ENCODE assay signal across 11 mouse cellular contexts in genomic region chrX:143462632-143463031, GRCm38 (mm10). TPM values are rescaled to one million over a fixed set of nuclear protein-coding genes. Genes with fewer than 3 reads are reported as not detected.
A peak's percentile ranks its signal among the peaks of the same experiment; 100 is the strongest.
DNase-seq lines count a peak whose midpoint lies in the region; ATAC-seq and TF ChIP-seq lines count a peak whose summit lies in the region.
"Had no signal": no experiment of that assay in that cellular context is flagged by ENCODE, and none has a peak within 500 bp of the region (broad histone marks: within the 10 kb centered on the region; RNA-seq: fewer than 3 reads in every experiment).

No protein-coding gene starts in this region.

- no peak for ATAC-seq in embryonic facial prominence, embryonic 11.5 days (replicated peaks; ENCODE audit: insufficient number of reproducible peaks, low FRiP score, low TSS enrichment, low read depth)
- no peak for ATAC-seq in megakaryocyte progenitor cell, adult 5-6 weeks (replicated peaks; ENCODE audit: poor library complexity)

- TF ChIP-seq POLR2A in CH12.LX (IDR thresholded peaks at IDR 0.05; ENCODE audit: low read depth, low read length) = no peak

- WGBS in embryonic facial prominence, embryonic 11.5 days = 41% methylated on average over 4 of the region's 4 CpGs
- WGBS in embryonic facial prominence, embryonic 10.5 days = 39% methylated on average over 4 of the region's 4 CpGs

- H3K9me3 ChIP-seq in embryonic facial prominence, embryonic 11.5 days (replicated peaks; ENCODE audit: control insufficient read depth, low read length) = no peaks in the 10 kb centered on the region
- no peaks in the 10 kb centered on the region for H3K9me3 ChIP-seq in embryonic facial prominence, embryonic 10.5 days
- H3K9me3 ChIP-seq in CH12.LX (replicated peaks; ENCODE audit: low read length) = no peaks in the 10 kb centered on the region
- H3K9me3 ChIP-seq: embryonic facial prominence, embryonic 13.5 days; neural tube, embryonic 12.5 days had no signal

- no peak for TF ChIP-seq EP300 in CH12.LX (IDR thresholded peaks at IDR 0.05; ENCODE audit: low read length)

- H3K79me2 ChIP-seq in CH12.LX (replicated peaks; ENCODE audit: control insufficient read depth, extremely low read depth, insufficient read depth, poor library complexity, severe bottlenecking) = no peaks in the 10 kb centered on the region

- no peaks in the 10 kb centered on the region for H3K27me3 ChIP-seq in embryonic facial prominence, embryonic 11.5 days (ENCODE audit: control insufficient read depth, insufficient read depth, low read length)
- peaks cover 30% of the 10 kb centered on the region for H3K27me3 ChIP-seq in embryonic facial prominence, embryonic 10.5 days (replicated peaks; ENCODE audit: low read depth, poor library complexity, severe bottlenecking)
- H3K27me3 ChIP-seq in CH12.LX (replicated peaks) = no peaks in the 10 kb centered on the region
- H3K27me3 ChIP-seq: neural tube, embryonic 12.5 days had no signal

- no peaks in the 10 kb centered on the region for H3K4me1 ChIP-seq in embryonic facial prominence, embryonic 11.5 days (ENCODE audit: control insufficient read depth, insufficient read depth, low read length)
- H3K4me1 ChIP-seq in embryonic facial prominence, embryonic 10.5 days = no peaks in the 10 kb centered on the region
- no peaks in the 10 kb centered on the region for H3K4me1 ChIP-seq in CH12.LX (ENCODE audit: control insufficient read depth in 1 of 2, insufficient read depth in 2 of 2)
- H3K4me1 ChIP-seq: embryonic facial prominence, embryonic 13.5 days; neural tube, embryonic 12.5 days had no signal

- H3K4me2 ChIP-seq in embryonic facial prominence, embryonic 11.5 days (ENCODE audit: low read depth, low read length) = no peak overlapping the region
- H3K4me2 ChIP-seq in CH12.LX (ENCODE audit: insufficient read depth, low read depth, poor library complexity, severe bottlenecking) = no peak overlapping the region; the same call in 1 of the 2 replicates
- H3K4me2 ChIP-seq: embryonic facial prominence, embryonic 13.5 days; neural tube, embryonic 12.5 days had no signal

- peak; percentile 48 for TF ChIP-seq RAD21 in CH12.LX (IDR thresholded peaks at IDR 0.05; ENCODE audit: low read depth, low read length)

- H3K9ac ChIP-seq in embryonic facial prominence, embryonic 11.5 days (replicated peaks; ENCODE audit: low read length) = no peak overlapping the region
- no peak overlapping the region for H3K9ac ChIP-seq in CH12.LX (ENCODE audit: insufficient read depth, low read depth)
- H3K9ac ChIP-seq: embryonic facial prominence, embryonic 13.5 days; liver, embryonic 14.5 days; neural tube, embryonic 12.5 days had no signal

- no peak overlapping the region for H3K4me3 ChIP-seq in embryonic facial prominence, embryonic 11.5 days (ENCODE audit: low read depth, low read length)
- H3K4me3 ChIP-seq in embryonic facial prominence, embryonic 10.5 days = no peak overlapping the region
- H3K4me3 ChIP-seq in CH12.LX (replicated peaks in 1 of 3; ENCODE audit: low read depth in 2 of 3, low read length in 2 of 3, poor library complexity in 1 of 3) = no peak overlapping the region
- H3K4me3 ChIP-seq: embryonic facial prominence, embryonic 13.5 days; neural tube, embryonic 12.5 days had no signal

- TF ChIP-seq CTCF in CH12.LX (conservative IDR thresholded peaks at IDR 0.05 in 1 of 2, IDR thresholded peaks at IDR 0.05 in 1 of 2; ENCODE audit: low read depth in 2 of 2, low read length in 2 of 2) = peak; percentile 23 to 60

- H3K36me3 ChIP-seq in embryonic facial prominence, embryonic 11.5 days (replicated peaks; ENCODE audit: control insufficient read depth, insufficient read depth, low read depth, low read length) = no peaks in the 10 kb centered on the region
- no peaks in the 10 kb centered on the region for H3K36me3 ChIP-seq in embryonic facial prominence, embryonic 10.5 days (replicated peaks)
- H3K36me3 ChIP-seq in CH12.LX (replicated peaks in 1 of 2; ENCODE audit: control insufficient read depth in 1 of 2, insufficient read depth in 1 of 2, low read length in 1 of 2) = no peaks in the 10 kb centered on the region
- H3K36me3 ChIP-seq: embryonic facial prominence, embryonic 13.5 days; neural tube, embryonic 12.5 days had no signal

- dilution Hi-C loops in CH12.LX (cut with MboI; ENCODE audit: extremely low pct_ligation_motif_present, extremely low pct_unique_long_range_greater_than_20kb, low sequenced_read_pairs) = no loop called here

- H3K27ac ChIP-seq in embryonic facial prominence, embryonic 11.5 days (replicated peaks; ENCODE audit: low read depth, low read length) = no peak overlapping the region
- no peak overlapping the region for H3K27ac ChIP-seq in embryonic facial prominence, embryonic 10.5 days (replicated peaks)
- no peak overlapping the region for H3K27ac ChIP-seq in CH12.LX (ENCODE audit: insufficient read depth, low read depth)
- H3K27ac ChIP-seq: embryonic facial prominence, embryonic 13.5 days; liver, embryonic 14.5 days; neural tube, embryonic 12.5 days had no signal

- in situ Hi-C loops in CH12.LX (cut with MboI; ENCODE audit: low pct_ligation_motif_present, low pct_unique_long_range_greater_than_20kb, low sequenced_read_pairs) = loop anchor here (25.0 kb wide), 1 partner anchor 200 kb away; no protein-coding TSS in a partner anchor

- peak; percentile 18 for DNase-seq in embryonic facial prominence, embryonic 11.5 days (ENCODE audit: low spot score)
- no peak for DNase-seq in embryonic facial prominence, embryonic 10.5 days (ENCODE audit: low spot score)
- DNase-seq in layer of hippocampus, adult 11-12 months (ENCODE audit: low spot score) = peak; percentile 29
- no peak for DNase-seq in layer of hippocampus, postnatal 36 days
- peak; percentile 21 for DNase-seq in CH12.LX (ENCODE audit: extremely low read depth)
- peak; percentile 2 for DNase-seq in embryo, embryonic 9.5 days (ENCODE audit: extremely low spot score)
- DNase-seq in spleen, adult 18-20 months = no peak

TF ChIP-seq in CH12.LX, 34 proteins besides CTCF, POLR2A, EP300 and RAD21:
- TF ChIP-seq ELF1 (IDR thresholded peaks at IDR 0.05; ENCODE audit: low read depth, low read length) (no peak), ZNF384 (IDR thresholded peaks at IDR 0.05; ENCODE audit: low read depth, low read length) (no peak), ZMIZ1 (IDR thresholded peaks at IDR 0.05; ENCODE audit: low read depth, low read length) (no peak), CHD2 (IDR thresholded peaks at IDR 0.05; ENCODE audit: low read length) (no peak), SMC3 (IDR thresholded peaks at IDR 0.05; ENCODE audit: low read depth, low read length) (peak; percentile 73), RCOR1 (conservative IDR thresholded peaks at IDR 0.05; ENCODE audit: low read depth, low read length) (no peak)

RNA-seq across cellular contexts. Expression of gene Pak3, which starts 55.8 kb away (rescaled TPM):
- polyA plus RNA-seq in embryonic facial prominence, embryonic 11.5 days (2014; fragmentation: Nextera tagmentation; extraction: Ambion mirVana) = 27.4 and 33.3 TPM in 2 replicates
- polyA plus RNA-seq in embryonic facial prominence, embryonic 10.5 days (2016; fragmentation: Nextera tagmentation; extraction: Ambion mirVana) = 17.4 and 17.6 TPM in 2 replicates
- total RNA-seq in layer of hippocampus, postnatal 36 days (2021) = 100 to 1,000 TPM; 133 to 142 TPM
- under 0.01 TPM in 1 of 2 replicates, not detected in the other for total RNA-seq in CH12.LX (2012; rRNA removed)
- not detected in 2 replicates for total RNA-seq in CH12.LX (2014; rRNA removed)
- polyA plus RNA-seq in CH12.LX (2012; ENCODE audit: insufficient read length, low read depth) = not detected in 2 replicates
- total RNA-seq in megakaryocyte progenitor cell, adult 5-6 weeks (2015) = not detected in 2 replicates
- not detected in 2 replicates for total RNA-seq in megakaryocyte progenitor cell, adult 5-6 weeks (2017)

Comparison
In these comparisons a context has a peak if more than half of its experiments do, and no peak if none do; other contexts are left out.
1. DNase-seq: peak in embryonic facial prominence, embryonic 11.5 days (single experiment), layer of hippocampus, adult 11-12 months (single experiment), CH12.LX (single experiment) and embryo, embryonic 9.5 days (single experiment); none in embryonic facial prominence, embryonic 10.5 days (single experiment), layer of hippocampus, postnatal 36 days (0 of 2) and spleen, adult 18-20 months (0 of 2).
2. RNA of gene Pak3, which starts 55.8 kb away (total RNA-seq): 133 to 142 TPM in layer of hippocampus, postnatal 36 days; under 0.01 TPM in CH12.LX and not detected in megakaryocyte progenitor cell, adult 5-6 weeks; every median in the first group is over 100 times any median in the second.